Mouse (Mus musculus): ENCODE results near the gene Fam83f.

The Fam83f gene

DNA sequence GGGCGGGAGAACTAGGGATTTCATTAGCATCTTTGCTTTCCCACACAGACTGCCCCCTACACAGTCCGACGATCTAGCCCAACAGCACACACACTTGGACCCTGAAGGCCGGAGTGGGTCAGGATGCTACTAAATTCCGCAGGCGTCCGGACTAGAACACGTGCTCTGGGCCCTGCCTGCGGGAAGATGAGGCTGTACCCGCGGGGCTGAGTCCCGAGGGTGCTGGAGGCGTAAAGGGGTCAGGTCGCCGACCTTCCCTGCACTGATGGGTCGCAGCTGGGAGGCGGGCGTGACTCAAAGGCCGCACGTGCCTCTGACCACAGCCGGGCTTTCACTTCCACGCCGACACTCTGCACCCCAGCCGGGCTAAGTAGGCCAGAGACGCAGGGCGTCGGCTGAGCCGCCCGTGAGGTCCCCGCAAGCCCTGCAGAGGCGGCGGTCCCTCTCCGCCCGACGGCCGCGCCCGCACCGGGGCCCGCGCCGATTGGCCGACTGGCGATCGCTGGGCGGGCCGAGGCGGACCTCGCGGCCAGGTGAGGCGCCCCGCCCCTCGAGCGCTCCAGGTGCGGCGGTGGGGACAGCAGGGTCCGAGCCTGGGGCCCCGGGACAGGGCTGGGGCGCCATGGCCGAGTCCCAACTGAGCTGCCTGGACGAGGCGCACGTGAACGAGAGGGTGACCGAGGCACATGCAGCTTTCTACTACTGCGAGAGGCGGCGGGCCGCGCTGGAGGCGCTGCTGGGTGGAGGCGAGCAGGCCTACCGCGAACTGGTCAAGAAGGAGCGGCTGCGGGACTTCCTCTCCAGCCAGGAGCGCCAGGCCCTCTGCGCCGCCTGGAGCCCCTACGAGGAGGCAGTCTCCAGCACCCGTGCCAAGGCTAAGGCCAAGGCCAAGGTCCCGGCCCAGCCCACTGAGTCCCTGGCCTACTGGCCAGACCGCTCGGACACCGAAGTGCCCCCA is at the start of gene Fam83f:
TSS of gene Fam83f (plus strand) at position 553 of the 958 bp plus-strand sequence.
- peak; percentile 73 to 75 for DNase-seq

DNA sequence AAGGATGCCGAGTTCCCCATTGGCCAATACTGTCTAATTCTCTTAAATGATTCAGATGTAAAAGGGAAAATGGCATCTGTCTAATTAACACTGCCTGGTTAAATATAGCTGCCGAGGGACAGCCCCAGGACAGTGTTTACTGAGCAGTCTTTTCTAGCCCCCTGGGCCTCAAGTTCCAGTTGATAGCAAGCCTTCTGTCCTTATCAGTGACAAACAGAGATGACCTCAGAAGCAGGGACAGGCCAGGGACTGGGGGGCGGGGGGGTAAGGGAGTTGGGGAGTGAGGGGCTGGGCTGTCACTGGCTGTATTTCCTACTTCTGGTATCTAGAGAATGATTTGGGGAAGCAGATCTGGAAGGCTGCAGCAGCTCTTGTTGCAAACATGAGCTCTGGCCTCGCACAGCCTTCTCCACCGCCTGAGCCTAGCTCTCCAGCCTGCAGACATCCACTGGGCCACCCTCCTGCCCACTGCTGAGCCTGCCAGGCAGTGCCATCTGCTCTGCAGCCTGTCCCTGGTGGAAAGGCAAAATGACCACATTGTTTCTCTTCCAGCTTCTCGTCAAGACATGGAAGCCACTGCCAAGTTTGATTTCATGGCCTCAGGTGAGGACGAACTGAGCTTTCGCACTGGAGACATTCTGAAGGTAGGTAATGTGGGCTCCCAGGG is 48.3 kb upstream of the Fam83f start:
- peak; percentile 57 to 62 for DNase-seq

DNA sequence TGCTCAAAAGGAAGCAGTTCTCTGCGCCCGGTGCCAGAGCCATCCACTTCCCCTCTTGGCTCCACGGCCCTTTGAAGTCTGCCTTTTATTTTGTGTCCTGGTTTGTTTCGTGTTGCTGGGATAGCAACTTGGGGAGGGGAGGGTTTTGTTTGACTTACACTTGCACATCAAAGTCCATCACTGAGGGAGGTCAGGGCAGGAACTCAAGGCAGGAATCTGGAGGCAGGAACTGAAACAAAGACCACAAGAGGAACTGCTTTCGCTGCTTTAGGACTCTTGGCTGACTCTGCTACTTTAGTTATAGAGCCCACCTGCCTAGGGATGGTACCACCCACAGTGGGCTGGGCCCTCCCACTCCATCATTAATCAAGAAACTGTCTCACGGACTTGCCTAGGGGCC is 45.2 kb upstream of the Fam83f start:
- DNase-seq = no peak

DNA sequence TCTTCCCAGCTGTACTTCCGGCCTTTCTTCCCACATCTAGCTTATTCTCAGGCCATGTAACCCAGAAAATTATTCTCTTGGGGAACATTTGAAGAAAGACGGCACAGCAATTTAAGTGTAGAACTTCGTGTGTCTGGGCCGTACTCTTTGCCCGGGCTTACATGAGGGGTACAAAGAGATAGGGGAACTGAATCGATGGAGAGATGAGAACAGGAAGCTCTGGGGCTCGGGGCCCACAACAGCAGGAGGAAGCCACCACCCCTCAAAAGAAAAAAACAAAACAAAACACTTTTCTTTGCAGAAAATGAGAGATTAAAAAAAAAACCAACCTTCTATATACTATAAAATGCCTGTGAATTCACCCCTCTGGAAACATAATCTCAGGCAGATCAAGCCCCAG is 41.5 kb upstream of the Fam83f start:
- peak in 1 of 2 experiments; percentile 29 for DNase-seq

DNA sequence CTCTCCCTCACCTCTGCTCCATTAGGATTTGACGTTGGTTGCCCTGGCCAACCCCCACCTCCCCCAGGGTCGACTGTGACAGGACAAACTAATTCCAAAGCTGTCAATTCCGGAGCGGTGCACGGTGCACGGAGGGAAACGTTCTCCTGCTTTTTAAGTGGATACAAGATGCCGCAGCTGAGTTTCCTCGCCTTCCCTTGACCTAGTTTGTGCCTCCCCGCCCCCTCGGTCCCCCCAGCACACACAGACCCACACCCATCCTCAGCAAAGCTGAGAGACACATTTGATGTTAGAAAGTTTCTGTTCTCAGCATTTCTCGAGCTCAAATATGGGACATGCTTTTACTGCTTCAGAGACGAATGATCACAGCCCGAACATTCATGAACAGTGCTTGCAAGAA is 40.9 kb upstream of the Fam83f start:
- DNase-seq = no peak

DNA sequence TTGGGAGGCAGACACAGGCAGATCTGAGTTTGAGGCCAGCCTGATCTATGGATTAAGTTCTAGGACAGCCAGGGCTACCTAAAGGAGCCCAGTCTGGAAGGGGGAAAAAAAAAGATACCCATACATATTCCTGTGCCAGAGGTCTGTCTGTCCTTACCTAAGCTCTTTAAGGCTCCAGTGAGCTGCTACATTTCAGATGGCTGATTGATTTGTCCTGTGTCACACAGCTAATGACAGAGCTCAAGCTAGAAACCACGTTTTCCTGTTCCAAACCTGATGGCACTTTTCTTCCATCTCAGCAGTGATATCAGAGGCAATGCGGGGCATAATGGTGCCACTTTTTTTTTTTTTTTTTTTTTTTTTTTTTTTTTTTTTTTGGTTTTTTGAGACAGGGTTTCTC is 40.3 kb upstream of the Fam83f start:
- DNase-seq = no peak

DNA sequence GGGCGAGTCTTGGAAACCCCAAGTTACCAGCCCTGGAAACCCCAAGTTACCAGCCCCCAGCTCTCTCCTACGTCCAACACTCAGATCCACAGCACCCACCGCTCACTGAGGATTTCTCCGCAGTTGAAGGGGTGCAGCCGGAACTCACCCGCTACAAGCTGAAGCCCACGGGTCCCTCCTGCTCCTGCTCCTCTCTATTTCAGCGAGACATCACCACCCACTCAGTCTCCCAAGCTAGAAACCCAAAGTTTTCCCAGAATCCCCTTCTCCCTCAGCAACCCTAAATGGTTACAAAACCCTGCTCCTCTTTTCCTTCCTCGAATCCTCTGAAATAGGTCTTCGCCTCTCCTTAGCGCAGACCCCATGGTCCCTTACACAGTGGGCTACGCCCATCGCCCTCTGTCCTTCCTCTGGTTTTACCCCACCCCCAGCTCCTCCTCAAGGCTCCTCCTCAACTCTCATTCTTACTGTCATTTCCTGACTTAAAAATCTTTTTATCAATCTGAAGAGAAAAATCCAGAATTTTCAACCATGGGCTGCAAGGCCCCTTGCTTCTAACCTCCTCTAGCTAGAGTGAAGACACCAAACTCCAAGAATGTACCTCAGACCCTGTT is 39.3 kb upstream of the Fam83f start:
- DNase-seq = no peak

DNA sequence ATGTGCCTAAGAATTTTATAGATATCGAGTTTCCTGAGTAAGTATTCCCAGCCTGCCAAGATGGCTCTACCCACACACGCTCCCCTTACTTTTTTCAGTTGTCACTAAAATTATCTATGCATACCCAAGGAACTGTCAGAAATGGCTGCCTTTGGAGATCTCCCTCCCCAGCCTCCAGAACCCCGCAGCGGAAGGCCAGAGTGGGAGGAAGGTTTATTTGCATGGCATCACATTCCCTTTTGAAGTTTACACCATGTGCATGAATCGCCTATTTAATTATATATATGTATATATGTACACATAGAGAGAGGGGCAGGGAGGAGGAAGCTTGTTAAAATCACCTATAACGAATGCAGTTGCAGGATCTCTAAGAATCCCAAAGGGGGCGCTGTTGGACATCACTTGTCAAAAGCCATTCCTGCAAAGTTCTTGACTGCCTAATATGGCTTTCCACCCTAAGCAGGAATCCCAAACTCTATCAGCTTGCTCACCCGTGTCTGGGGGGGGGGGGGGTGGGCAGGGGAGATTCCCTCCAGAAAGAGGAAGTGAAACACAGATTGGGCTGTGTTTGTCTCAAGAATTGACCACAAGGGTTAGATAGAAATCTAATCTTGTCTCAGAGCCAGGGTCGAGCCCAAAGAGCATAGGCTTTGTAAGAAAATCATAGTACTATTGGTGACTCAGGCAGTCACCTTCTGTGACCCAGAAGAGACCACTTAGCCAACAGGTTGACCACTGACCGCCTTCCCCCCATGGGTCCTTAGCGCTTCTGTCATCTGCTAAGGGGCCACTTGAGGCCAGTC is 37.1 kb upstream of the Fam83f start:
- peak; percentile 81 to 87 for DNase-seq

DNA sequence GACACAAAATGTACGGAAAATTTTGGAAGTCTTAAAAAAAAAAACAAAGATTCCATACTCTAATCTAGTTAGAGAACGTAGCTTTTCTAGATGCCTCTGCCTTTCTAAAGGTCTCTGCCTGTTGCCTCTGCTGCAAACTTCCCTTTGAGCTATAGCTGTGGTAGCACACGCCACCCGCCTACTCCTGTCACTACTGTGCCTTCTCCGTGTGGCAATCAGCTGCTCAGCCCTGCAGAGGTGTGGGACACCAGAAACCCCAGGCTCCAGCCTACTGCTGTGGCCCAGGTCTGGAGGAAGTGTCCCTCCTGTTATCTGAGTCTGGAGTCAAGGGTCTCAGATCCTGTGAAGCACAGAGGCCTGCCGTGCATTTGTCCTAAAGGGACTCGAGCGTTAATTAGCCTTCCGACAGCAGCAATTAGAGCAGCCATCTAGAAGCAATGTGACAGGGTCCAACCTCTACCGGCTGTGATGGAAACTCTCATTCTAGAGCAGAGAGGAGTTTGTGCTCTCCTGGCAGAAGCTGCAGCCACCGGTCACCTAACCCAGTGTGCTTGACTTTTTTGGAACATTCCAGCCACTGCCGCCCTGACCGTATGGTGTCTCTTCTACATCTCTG is 34.8 kb upstream of the Fam83f start:
- no peak for DNase-seq

DNA sequence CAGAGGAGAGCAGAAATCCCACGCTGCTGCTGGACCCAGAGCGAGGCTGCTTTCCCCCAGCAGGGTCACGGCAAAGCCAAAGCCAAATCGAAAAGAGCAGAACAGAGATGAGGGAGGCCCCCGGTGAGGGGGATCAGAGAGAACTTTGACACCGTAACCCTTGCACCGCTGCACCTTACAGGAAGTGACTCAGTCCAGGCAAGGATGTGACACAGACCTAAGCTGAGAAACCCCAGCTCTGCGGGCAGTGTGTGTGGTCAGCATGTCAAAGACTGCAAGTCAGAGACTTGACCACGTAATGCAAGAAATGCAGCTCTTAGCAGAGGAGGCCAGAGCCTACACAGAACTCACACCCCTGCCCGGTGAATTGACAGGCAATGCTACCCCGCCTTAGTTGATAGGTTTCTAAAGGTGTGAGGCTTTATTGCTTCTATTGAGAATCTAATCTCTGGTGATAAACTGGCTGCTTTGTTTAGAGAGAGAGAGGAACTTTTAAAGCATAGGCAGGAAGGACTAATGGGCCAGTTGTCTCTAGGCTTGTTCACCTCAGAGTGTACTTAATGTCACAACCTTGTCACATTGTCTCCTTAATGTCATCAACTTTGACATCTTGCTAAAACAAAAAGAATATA is 32.5 kb upstream of the Fam83f start:
- DNase-seq = no peak

DNA sequence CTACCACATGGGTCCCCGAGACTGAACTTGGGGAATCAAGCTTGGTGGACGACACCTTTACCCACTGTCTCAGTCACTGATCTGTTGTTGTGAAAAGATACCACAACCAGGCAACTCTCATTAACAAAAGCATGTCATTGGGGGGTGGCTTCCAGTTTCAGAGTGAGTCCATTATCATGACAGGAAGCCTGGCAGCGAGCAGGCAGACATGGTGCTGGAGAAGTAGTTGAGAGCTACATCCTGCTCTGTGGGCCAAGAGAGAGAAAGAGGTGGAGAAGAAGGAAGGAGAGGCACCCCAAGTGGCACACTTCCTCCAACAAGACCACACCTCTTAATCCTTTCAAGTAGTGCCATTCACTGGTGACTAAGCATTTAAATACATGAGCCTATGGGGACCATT is 31.8 kb upstream of the Fam83f start:
- no peak for DNase-seq

DNA sequence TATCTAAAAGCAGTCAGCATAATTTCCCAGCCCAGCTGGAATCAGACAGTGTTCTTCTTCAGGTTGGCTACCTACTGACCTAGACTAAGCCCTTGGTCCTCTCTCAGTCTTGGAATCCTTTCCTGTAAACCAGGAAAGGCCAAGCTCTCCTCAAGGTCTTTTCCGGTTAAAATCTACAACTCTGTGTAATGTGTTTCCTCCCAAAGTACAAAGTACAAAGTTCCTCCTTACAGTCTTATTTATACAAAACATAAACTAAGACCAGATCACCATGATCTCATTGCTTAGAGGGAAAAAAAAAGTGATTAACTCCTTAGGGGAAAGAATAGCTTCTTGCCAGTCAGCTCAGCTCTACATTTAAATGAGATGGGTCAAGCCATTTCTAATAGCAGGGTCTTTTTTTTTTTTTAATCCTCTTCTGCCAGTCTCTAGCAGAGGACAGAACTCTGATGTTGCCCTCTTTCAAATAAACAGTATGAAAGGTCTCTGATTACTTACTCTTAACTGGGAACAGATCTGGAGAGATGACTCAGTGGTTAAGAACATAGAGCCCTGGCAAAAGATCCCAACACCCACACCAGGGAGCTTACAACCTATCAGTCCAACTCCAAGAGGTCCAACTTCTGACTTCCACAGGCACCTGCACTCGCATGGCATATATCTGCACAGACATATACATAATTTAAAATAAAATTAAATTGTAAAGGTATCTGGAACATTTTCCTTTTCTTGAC is 29.8 kb upstream of the Fam83f start:
- DNase-seq = no peak

DNA sequence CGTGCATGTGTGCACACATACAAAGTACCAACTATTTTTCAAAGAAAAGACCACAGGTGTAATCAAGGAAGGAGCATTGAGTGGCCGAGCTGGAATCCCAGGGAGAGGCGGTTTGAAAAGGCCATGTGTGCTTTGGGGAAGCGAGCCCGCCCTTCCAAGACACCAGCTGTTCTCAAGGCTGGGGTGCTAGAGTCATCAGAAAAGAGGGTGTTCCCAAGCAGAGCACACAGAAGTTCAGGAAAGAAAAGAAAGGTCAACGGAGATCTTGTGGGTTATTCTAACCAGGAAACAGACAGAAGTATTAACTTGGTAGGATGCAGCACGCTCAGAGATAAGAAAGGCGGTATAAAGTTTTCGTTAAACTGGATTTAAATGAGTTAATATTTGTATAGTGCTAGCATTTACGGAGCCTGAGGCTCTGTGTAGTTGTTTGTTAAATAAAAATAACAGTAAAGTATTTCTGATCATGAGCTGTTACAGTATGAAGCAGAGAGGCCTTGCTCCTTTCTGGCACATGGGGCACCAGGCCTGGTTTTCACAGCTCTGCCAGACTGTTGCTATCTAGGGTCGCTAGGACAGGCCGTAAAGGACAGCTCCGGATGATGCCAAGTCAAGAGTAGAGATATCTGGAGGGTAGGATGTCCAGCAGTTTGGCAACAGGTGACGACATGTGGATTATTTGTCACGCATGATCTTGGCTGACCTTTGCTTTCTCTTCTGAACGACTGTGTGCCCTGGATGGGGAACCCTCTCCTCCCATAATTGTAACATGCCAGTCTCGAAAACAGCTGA is 26.4 kb upstream of the Fam83f start:
- no peak for DNase-seq

DNA sequence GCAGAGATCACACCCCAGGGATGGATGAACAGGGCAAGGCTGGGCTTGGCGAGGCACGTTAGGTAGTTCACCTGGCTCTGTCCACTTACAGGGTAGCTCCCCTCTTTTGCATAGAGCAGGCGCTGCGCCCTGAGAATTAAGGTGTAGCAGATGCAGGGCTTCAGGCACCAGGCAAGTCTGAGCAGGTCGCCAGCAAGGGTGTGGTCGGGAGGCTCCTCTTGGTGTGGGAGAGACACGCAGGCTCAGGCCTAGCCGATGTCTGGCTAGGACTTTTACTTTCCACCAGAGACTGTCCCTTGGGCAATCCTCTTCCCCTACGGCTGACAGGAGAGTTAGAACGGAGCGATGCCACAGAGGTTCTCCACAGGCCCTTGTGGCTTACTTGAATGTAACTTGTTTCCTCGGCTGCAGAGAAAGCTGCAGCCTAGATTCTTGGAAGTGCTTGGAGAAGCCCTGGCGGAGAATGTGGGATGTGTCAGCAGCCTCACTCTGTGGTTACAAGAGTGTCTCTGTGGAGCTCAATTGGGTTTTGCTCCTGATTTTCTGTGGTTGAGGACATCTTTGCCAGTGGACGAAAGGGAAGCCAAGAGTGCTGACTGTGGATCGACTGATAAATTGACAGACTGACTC is 22.6 kb upstream of the Fam83f start:
- no peak for DNase-seq

DNA sequence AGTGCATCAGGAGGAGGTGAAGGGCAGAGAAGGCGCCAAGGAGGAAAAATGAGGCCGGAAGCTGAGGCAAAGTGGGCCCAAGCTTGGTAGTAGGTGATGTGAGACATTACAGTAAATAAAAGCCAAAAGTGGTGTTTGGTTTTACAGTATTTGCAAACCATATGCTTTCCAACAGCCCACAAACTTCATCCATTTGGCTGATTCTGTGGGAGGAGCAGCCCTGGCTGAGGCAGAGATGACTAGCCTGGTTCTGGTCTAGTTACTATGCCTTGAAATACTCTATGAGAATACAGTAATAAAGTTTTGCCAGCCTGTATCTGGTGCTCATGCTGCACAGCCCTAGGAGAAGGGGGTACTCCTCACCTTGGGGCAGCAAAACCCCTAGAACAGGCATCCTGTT is 21.2 kb upstream of the Fam83f start:
- DNase-seq = no peak

DNA sequence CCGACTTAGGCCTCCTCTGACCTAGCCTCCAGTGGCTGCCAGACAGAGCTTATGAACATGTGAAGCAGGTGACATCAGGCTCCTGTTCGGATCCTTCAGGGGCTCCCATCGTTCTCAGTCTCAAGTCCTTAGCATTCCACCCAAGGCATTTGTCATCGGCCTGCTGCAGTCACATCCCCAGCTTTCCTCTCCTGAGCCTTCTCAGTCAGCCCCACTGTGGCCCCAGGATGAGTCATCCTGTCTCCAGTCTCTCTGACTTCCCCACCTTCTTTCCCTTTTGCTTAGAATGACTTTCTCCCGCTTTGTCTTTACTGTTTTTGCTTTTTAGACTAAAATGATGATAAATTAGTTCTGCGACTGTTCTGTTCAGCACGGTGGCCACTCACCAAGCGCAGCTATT is 17.8 kb upstream of the Fam83f start:
- DNase-seq = no peak

DNA sequence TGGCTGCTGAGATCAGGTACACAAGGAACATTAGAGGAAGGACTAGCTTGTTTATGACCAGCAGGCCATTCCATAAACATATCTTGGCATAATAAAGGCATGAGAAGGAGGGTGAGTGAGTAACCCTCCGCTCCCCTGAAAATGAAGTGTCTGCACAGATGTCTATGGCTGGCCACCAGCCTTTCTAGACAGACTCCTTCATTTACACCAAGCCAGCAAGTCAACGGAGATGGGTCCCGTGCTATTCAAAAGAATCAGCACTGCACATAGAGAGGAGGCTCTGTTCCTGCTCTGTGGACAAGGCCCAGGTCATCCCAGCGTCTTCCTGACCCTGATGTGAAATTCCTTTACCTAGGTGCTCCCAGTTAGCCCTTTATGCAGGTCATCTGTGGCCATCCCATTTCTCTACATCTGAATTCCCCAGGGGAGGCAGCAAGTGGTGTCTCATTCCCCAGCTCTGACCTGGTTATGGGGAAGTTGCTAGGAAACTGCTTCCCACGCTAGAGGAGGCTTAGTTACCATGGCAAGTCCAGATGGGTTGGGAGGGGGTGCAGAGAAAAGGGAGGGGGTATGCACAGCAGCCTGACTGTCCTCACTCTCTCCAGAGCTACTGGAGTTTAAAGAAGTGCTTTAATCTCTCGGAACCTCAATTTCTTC is 12.7 kb upstream of the Fam83f start:
- DNase-seq = no peak

DNA sequence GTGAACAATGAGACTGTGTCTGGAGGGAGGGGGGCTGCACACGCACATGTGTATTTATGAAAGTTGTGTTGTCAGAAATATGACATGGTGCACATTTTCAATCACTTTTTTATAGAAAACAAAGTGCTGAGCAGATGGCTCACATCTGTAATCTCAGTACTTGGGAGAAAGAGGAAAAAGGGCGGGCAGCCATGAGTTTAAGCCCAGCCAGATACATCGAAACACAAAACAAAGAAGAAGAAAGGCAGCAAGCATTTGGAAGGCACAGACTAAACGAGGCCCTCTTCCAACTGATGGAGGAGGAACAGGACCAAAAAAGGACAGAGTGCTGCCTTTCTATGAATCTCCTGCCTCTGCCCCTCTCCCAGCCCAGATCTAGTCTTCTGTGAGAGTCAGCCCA is 10.7 kb upstream of the Fam83f start:
- DNase-seq = no peak

DNA sequence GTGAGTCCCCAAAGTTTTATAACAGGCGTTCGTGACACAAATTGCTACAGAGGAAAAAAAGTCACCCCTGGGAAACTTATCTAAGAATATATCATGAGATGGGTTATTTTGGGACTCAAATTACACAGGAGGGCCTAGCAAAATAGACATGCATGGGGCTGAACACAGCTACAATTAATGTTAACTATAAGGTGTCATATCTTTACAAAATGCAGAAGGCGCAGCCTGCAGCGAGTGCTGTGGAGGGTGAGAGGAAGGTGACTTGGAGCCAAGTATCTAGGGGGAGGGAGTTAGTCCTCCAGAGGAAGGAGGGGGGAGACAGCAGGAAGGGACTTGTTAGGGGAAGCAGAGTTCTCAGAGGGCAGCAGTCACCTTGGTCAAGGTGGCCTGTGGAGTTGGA is 7.2 kb upstream of the Fam83f start:
- DNase-seq = no peak
